ENCODE assay signal across 9 mouse cellular contexts in the genomic region with DNA sequence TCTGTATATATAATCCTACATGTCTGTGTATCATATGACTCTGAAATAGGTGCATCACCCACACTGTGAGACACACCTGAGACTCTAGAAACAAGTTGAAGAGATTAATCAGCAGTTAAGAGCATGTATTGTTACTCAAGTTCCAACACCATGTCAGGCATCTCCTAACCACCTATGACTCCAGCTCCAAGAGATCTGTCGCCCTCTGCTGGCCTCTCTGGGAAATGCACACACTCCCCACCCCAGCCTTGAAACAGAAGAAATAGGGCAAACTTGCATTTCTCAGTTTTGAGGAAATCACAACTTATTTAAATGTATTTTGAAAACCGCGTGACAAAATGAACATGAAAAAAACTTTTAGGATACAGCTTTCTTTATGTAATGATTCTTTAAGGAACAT. TPM values are rescaled to one million over a fixed set of nuclear protein-coding genes. Genes with fewer than 3 reads are reported as not detected.
A peak's percentile ranks its signal among the peaks of the same experiment; 100 is the strongest.
DNase-seq lines count a peak whose midpoint lies in the region; TF ChIP-seq lines count a peak whose summit lies in the region.
"Had no signal": no experiment of that assay in that cellular context is flagged by ENCODE, and none has a peak within 500 bp of the region (broad histone marks: within the 10 kb centered on the region; RNA-seq: fewer than 3 reads in every experiment).

No protein-coding gene starts in this region.

- no peaks in the 10 kb centered on the region for H3K4me1 ChIP-seq in lung, adult 2 months (ENCODE audit: control insufficient read depth, insufficient read depth, low read length)
- H3K4me1 ChIP-seq: hindbrain, embryonic 15.5 days had no signal

- WGBS in lung, adult 2 months: 14% methylated on average over 3 of the region's 3 CpGs

- no peak for TF ChIP-seq POLR2A in lung, adult 2 months (IDR thresholded peaks at IDR 0.05; ENCODE audit: borderline replicate concordance, extremely low read depth, low read depth, low read length)

- peak; percentile 68 for DNase-seq in A20 (ENCODE audit: low read depth, low spot score)
- peak; percentile 55 for DNase-seq in Muller cell, postnatal 12 days (ENCODE audit: inconsistent ontology term)
- peak; percentile 73 to 83 for DNase-seq in cerebellum, postnatal 14 days
- peak; percentile 80 for DNase-seq in gastrocnemius, postnatal 10 days
- DNase-seq in kidney, postnatal 25 days: peak; percentile 78 to 86
- peak; percentile 67 for DNase-seq in lung, adult 2 months
- DNase-seq in right cerebral cortex, adult 2 months (ENCODE audit: low spot score in 2 of 2): peak; percentile 71 to 72
- DNase-seq in urinary bladder, postnatal 14 days (ENCODE audit: low spot score): peak; percentile 78

- H3K4me3 ChIP-seq in lung, adult 2 months (replicated peaks; ENCODE audit: extremely low read depth, low read depth, low read length): no peak overlapping the region
- H3K4me3 ChIP-seq: hindbrain, embryonic 15.5 days had no signal

- peak; percentile 94 for TF ChIP-seq CTCF in lung, adult 2 months (IDR thresholded peaks at IDR 0.05; ENCODE audit: insufficient read depth, low read length)

RNA-seq across cellular contexts. Expression of gene Tdrd6, which starts 23.4 kb away (rescaled TPM):
- under 1 TPM; 0.07 to 0.09 TPM for total RNA-seq in gastrocnemius, postnatal 10 days (2021)
- polyA plus RNA-seq in lung, adult 2 months (2012; rRNA removed): 0.13 TPM in 1 of 2 replicates, not detected in the other

RNA-seq across cellular contexts. Expression of gene Pla2g7, which starts 38.8 kb away (rescaled TPM):
- total RNA-seq in gastrocnemius, postnatal 10 days (2021): 1 to 10 TPM; 8.0 to 9.4 TPM
- 4.3 and 9.7 TPM in 2 replicates for polyA plus RNA-seq in lung, adult 2 months (2012; rRNA removed)
